Mouse (Mus musculus): ENCODE measurements at regions not wholly inside any gene's neighbourhood (a gene's known extent, or its start where the extent isn't known, plus 50 kb on each side); places are given as distances from the start of the nearest gene placed in this dataset.

DNA sequence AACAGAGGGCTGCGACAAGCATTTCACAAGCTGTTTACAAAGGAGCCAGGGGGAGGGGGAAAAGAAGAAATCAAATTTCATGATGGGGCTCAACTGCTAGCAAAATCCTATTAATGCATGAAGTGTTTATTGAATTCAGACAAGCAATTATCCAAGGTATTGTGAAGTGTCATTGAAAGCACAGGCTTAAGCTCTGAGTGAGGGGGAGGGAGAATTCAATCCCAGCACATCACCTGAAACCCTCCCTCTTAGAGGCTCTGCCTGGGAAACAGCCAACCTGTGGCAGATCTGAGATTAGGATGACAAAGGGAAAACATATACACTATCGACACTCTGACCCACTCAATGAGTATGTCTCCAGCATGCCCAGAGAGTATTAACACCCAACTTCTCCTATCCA is 396.3 kb downstream of the Dmrt2 start:
- WGBS, result 87% methylated on average over 2 of the region's 2 CpGs
- Histone ChIP-seq H3K27ac (ENCODE audit: low read depth, low read length) (no peak overlapping the region), H3K36me3 (ENCODE audit: control insufficient read depth, insufficient read depth, low read length) (no peaks in the 10 kb centered on the region), H3K4me3 (ENCODE audit: low read depth, low read length) (no peak overlapping the region), H3K27me3 (ENCODE audit: control insufficient read depth, insufficient read depth, low read length) (no peaks in the 10 kb centered on the region), H3K9ac (ENCODE audit: low read length) (no peak overlapping the region), H3K4me2 (ENCODE audit: low read depth) (no peak overlapping the region), H3K9me3 (ENCODE audit: control insufficient read depth, low read length) (no peaks in the 10 kb centered on the region), H3K4me1 (ENCODE audit: control insufficient read depth, insufficient read depth, low read length) (no peaks in the 10 kb centered on the region)
- DNase-seq (ENCODE audit: low spot score) (no peak), ATAC-seq (ENCODE audit: insufficient read depth, low FRiP score, low TSS enrichment) (no peak)

DNA sequence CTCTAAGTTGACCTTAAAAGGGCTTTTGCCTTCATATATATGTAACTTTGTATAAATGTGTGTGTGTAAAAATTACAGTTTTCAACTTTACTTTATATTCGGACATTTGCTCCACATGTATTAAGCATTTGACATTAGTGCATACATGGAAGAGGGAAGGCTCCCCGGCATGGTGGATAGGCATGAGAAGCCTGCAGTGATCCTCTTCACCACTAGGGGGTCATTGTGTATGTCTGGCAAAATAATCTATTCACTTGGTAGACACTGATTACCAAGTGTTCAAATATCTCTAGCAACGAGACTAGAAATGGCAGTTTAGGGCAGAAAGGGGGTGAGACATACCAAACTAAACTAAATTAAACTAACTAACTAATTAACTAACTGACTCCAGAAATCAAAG is 397.7 kb downstream of the Dmrt2 start:
- H3K9ac ChIP-seq (ENCODE audit: low read length), result no peak overlapping the region
- DNase-seq (ENCODE audit: low spot score) (no peak), ATAC-seq (ENCODE audit: insufficient read depth, low FRiP score, low TSS enrichment) (no peak)
- H3K9me3 ChIP-seq (ENCODE audit: control insufficient read depth, low read length), result no peaks in the 10 kb centered on the region
- H3K4me1 ChIP-seq (ENCODE audit: control insufficient read depth, insufficient read depth, low read length), result no peaks in the 10 kb centered on the region
- 86% methylated on average over 3 of the region's 3 CpGs for WGBS
- H3K36me3 ChIP-seq (ENCODE audit: control insufficient read depth, insufficient read depth, low read length), result no peaks in the 10 kb centered on the region
- no peak overlapping the region for H3K4me3 ChIP-seq (ENCODE audit: low read depth, low read length)
- no peak overlapping the region for H3K4me2 ChIP-seq (ENCODE audit: low read depth)
- no peaks in the 10 kb centered on the region for H3K27me3 ChIP-seq (ENCODE audit: control insufficient read depth, insufficient read depth, low read length)
- no peak overlapping the region for H3K27ac ChIP-seq (ENCODE audit: low read depth, low read length)

DNA sequence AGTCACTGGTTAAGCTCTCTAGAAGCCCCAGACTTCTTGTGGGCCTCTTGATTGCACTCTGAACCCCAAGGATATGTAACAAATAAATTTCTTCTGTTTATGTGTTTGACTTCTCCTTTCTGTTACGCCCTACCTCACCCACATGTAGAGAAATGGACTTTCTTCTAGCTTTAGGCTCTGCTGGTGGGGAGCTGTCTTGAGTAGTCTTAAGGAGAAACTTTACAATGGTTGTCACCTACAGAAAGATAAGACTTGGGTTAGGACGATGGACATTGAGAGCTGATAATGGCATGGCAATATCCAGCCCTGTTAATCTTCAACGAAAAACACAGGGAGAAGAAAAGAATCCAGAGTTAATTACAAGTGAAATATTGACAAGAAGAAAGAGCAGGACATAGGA is 416.1 kb downstream of the Dmrt2 start:
- H3K27ac ChIP-seq (ENCODE audit: low read depth, low read length), result no peak overlapping the region
- no peak overlapping the region for H3K4me3 ChIP-seq (ENCODE audit: low read depth, low read length)
- no peaks in the 10 kb centered on the region for H3K27me3 ChIP-seq (ENCODE audit: control insufficient read depth, insufficient read depth, low read length)
- DNase-seq (ENCODE audit: low spot score), result no peak
- H3K4me2 ChIP-seq (ENCODE audit: low read depth), result no peak overlapping the region
- WGBS, result 83% methylated on average over 3 of the region's 3 CpGs
- no peak for ATAC-seq (ENCODE audit: insufficient read depth, low FRiP score, low TSS enrichment)
- H3K36me3 ChIP-seq (ENCODE audit: control insufficient read depth, insufficient read depth, low read length), result no peaks in the 10 kb centered on the region
- no peaks in the 10 kb centered on the region for H3K4me1 ChIP-seq (ENCODE audit: control insufficient read depth, insufficient read depth, low read length)
- H3K9ac ChIP-seq (ENCODE audit: low read length), result no peak overlapping the region
- no peaks in the 10 kb centered on the region for H3K9me3 ChIP-seq (ENCODE audit: control insufficient read depth, low read length)

DNA sequence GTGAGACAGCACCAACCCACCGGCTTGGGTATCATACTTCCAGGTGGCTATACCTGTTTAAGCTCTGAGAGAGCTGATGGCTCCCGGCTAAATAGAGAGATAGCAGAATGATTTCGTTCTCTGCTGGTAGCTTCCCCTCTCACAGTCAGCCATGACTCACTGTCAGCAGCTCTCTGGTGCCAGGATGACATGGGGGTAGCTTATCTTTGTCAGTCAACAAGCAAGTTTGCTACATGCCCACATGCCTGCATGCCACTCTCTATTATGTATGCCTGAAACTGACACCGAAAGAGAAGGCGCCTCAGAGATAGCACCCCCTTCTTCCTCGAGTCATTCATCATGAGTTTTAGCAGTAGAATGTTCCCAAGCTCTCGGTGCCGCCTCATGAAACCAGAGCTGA is 419.2 kb downstream of the Dmrt2 start:
- no peaks in the 10 kb centered on the region for H3K27me3 ChIP-seq (ENCODE audit: control insufficient read depth, insufficient read depth, low read length)
- 80% methylated on average over 8 of the region's 8 CpGs for WGBS
- H3K4me2 ChIP-seq (ENCODE audit: low read depth), result no peak overlapping the region
- no peaks in the 10 kb centered on the region for H3K4me1 ChIP-seq (ENCODE audit: control insufficient read depth, insufficient read depth, low read length)
- ATAC-seq (ENCODE audit: insufficient read depth, low FRiP score, low TSS enrichment) (no peak), DNase-seq (ENCODE audit: low spot score) (no peak)
- no peaks in the 10 kb centered on the region for H3K36me3 ChIP-seq (ENCODE audit: control insufficient read depth, insufficient read depth, low read length)
- H3K9ac ChIP-seq (ENCODE audit: low read length), result no peak overlapping the region
- no peak overlapping the region for H3K27ac ChIP-seq (ENCODE audit: low read depth, low read length)
- H3K4me3 ChIP-seq (ENCODE audit: low read depth, low read length), result no peak overlapping the region
- H3K9me3 ChIP-seq (ENCODE audit: control insufficient read depth, low read length), result no peaks in the 10 kb centered on the region

DNA sequence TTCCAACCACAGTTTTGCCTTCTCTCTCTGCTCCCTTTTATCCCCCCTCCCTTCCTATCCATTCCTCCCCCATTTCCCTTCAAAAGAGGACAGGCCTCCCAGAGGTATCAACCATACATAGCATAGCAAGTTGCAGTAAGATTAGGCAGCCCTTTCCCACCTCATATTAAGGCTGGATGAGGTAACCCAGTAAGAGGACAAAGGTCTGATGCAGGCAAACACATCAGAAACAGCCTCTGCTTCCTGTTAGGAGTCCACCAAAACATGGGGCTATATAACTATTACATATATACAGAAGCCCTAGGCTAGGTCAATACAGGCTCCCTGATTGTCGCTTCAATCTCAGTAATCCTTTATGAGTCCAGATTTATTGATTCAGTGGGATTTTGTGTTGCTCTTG is 421.6 kb downstream of the Dmrt2 start:
- no peak for DNase-seq (ENCODE audit: low spot score)
- no peaks in the 10 kb centered on the region for H3K27me3 ChIP-seq (ENCODE audit: control insufficient read depth, insufficient read depth, low read length)
- H3K9ac ChIP-seq (ENCODE audit: low read length), result no peak overlapping the region
- no peak for ATAC-seq (ENCODE audit: insufficient read depth, low FRiP score, low TSS enrichment)
- H3K4me2 ChIP-seq (ENCODE audit: low read depth), result no peak overlapping the region
- H3K27ac ChIP-seq (ENCODE audit: low read depth, low read length), result no peak overlapping the region
- H3K4me1 ChIP-seq (ENCODE audit: control insufficient read depth, insufficient read depth, low read length), result no peaks in the 10 kb centered on the region
- H3K36me3 ChIP-seq (ENCODE audit: control insufficient read depth, insufficient read depth, low read length), result no peaks in the 10 kb centered on the region
- no peak overlapping the region for H3K4me3 ChIP-seq (ENCODE audit: low read depth, low read length)
- WGBS, result 95% methylated on average over 1 of the region's 1 CpGs
- H3K9me3 ChIP-seq (ENCODE audit: control insufficient read depth, low read length), result no peaks in the 10 kb centered on the region

DNA sequence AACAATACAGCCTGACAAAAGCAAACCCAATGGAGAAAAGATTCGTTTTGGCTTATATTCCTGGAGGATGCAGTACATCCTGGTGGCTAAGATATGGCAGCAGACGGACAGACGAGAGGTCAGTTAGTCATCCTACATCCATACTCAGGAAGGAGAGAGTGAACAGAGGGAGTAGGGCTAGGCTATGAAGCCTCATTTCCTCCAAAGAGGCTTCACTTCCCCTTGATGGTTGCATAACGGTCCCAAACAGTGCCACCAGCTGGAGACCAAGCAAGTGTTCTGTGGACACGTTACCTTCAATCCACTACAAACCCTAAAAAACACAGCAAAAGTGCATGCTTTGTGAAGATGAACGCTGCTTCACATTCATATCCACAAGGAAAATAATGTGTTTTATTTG is 442.1 kb downstream of the Dmrt2 start:
- WGBS, result 84% methylated on average over 6 of the region's 6 CpGs
- DNase-seq (ENCODE audit: low spot score), result no peak
- H3K9ac ChIP-seq (ENCODE audit: low read length), result no peak overlapping the region

DNA sequence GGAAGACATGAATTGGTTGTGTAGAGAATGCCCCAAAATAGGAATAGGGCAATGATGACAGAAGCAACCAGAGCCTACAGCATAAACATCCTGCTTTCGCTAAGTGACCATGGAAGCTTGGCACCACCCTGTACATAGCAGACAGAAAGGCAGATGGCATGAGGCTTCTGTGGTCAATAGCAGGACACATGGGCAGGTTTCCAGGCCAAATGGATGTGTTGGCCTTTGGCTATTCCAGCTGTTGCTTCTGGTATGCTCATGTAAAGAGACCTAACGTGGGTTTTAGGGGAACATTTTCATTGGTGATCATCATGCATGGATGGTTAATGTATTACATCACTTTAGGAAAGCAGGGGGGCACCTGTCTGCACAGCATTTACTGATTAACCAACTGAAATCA is 456.2 kb downstream of the Dmrt2 start:
- Histone ChIP-seq H3K4me1 (ENCODE audit: control insufficient read depth, insufficient read depth, low read length) (no peaks in the 10 kb centered on the region), H3K27me3 (ENCODE audit: control insufficient read depth, insufficient read depth, low read length) (no peaks in the 10 kb centered on the region), H3K36me3 (ENCODE audit: control insufficient read depth, insufficient read depth, low read length) (no peaks in the 10 kb centered on the region), H3K4me2 (ENCODE audit: low read depth) (no peak overlapping the region), H3K4me3 (ENCODE audit: low read depth, low read length) (no peak overlapping the region), H3K9me3 (ENCODE audit: control insufficient read depth, low read length) (no peaks in the 10 kb centered on the region), H3K9ac (ENCODE audit: low read length) (no peak overlapping the region), H3K27ac (ENCODE audit: low read depth, low read length) (no peak overlapping the region)
- WGBS, result 80% methylated on average over 2 of the region's 2 CpGs
- DNase-seq (ENCODE audit: low spot score), result no peak
- no peak for ATAC-seq (ENCODE audit: insufficient read depth, low FRiP score, low TSS enrichment)

More for the DNA sequence above, 442.1 kb downstream of the Dmrt2 start:
- ATAC-seq (ENCODE audit: insufficient read depth, low FRiP score, low TSS enrichment), result no peak
- Histone ChIP-seq H3K4me1 (ENCODE audit: control insufficient read depth, insufficient read depth, low read length) (no peaks in the 10 kb centered on the region), H3K27me3 (ENCODE audit: control insufficient read depth, insufficient read depth, low read length) (no peaks in the 10 kb centered on the region), H3K36me3 (ENCODE audit: control insufficient read depth, insufficient read depth, low read length) (no peaks in the 10 kb centered on the region), H3K4me3 (ENCODE audit: low read depth, low read length) (no peak overlapping the region), H3K4me2 (ENCODE audit: low read depth) (no peak overlapping the region), H3K27ac (ENCODE audit: low read depth, low read length) (no peak overlapping the region), H3K9me3 (ENCODE audit: control insufficient read depth, low read length) (no peaks in the 10 kb centered on the region)

DNA sequence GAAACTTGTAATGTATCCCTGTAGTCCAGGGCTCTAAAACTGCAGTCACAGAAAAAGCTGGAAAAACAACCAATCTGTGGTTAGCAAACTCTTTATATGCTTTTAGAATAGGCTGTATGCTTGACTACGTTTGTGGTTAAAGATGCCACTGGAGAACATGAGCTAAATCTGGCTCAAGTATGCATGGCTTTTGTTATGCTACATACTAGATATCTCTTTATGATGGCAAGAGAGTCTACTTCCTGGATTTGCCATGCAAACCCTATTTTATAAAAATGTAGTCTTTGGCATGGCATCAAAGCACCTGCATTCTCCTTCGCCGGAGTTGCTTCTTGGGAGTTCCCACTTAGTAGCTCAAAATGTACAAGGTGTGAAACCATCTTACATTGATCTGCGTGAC is 462.2 kb downstream of the Dmrt2 start:
- Histone ChIP-seq H3K9me3 (ENCODE audit: control insufficient read depth, low read length) (no peaks in the 10 kb centered on the region), H3K9ac (ENCODE audit: low read length) (no peak overlapping the region), H3K4me3 (ENCODE audit: low read depth, low read length) (no peak overlapping the region), H3K27ac (ENCODE audit: low read depth, low read length) (no peak overlapping the region), H3K4me1 (ENCODE audit: control insufficient read depth, insufficient read depth, low read length) (no peaks in the 10 kb centered on the region), H3K36me3 (ENCODE audit: control insufficient read depth, insufficient read depth, low read length) (no peaks in the 10 kb centered on the region), H3K4me2 (ENCODE audit: low read depth) (no peak overlapping the region), H3K27me3 (ENCODE audit: control insufficient read depth, insufficient read depth, low read length) (no peaks in the 10 kb centered on the region)
- WGBS, result 91% methylated on average over 4 of the region's 4 CpGs
- DNase-seq (ENCODE audit: low spot score), result no peak
- ATAC-seq (ENCODE audit: insufficient read depth, low FRiP score, low TSS enrichment), result no peak

DNA sequence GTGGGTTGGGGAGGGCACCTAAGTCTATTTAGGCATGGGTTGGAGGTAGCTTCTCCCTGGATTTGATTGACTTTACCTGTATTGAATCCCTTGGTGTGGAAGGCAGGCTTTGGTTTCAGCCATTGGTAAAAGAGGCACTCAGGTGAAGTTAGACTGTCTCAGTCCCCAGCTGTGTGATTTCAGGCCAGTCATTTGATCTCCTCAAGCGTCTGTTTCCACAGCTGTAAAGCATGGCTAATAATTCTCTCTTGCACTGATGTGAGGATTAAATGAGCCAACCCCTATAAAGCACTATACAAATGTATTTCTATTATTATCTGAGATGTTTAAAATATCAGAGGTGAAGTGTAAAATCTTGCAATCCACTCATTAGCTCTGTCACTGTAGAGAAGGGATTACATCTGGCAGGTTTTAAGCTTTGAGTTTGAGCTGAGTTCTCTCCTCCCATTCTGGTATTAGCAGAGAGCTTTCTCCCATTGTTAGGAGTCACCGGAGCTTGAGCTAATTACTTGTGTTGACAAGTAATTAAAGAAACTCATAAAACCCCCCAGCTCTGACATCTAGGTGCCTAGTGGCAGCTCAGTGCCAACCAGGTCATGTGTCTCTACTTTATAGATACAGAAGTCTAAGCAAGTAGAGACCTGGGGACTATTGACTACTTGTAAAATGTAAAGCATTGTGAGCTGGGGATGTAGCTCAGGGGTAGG is 463.3 kb downstream of the Dmrt2 start:
- no peak overlapping the region for H3K4me3 ChIP-seq (ENCODE audit: low read depth, low read length)
- H3K27me3 ChIP-seq (ENCODE audit: control insufficient read depth, insufficient read depth, low read length), result no peaks in the 10 kb centered on the region
- H3K9ac ChIP-seq (ENCODE audit: low read length), result no peak overlapping the region
- no peak for ATAC-seq (ENCODE audit: insufficient read depth, low FRiP score, low TSS enrichment)
- WGBS, result 13% methylated on average over 2 of the region's 2 CpGs
- H3K4me2 ChIP-seq (ENCODE audit: low read depth), result no peak overlapping the region
- no peak overlapping the region for H3K27ac ChIP-seq (ENCODE audit: low read depth, low read length)
- no peak for DNase-seq (ENCODE audit: low spot score)
- H3K9me3 ChIP-seq (ENCODE audit: control insufficient read depth, low read length), result no peaks in the 10 kb centered on the region
- no peaks in the 10 kb centered on the region for H3K36me3 ChIP-seq (ENCODE audit: control insufficient read depth, insufficient read depth, low read length)
- no peaks in the 10 kb centered on the region for H3K4me1 ChIP-seq (ENCODE audit: control insufficient read depth, insufficient read depth, low read length)
